Mouse (Mus musculus) cortical plate, adult 2 months (tissue): ENCODE measurements at regions not wholly inside any gene's neighbourhood (a gene's known extent, or its start where the extent isn't known, plus 50 kb on each side); places are given as distances from the start of the nearest gene placed in this dataset.

Experiments used
- H3K27ac ChIP-seq: fragments of 200-500 bp; 2 replicates; pipeline ENCODE4 v1.5.1; 2012; ENCODE audit warnings: low read length, control low read depth, inconsistent platforms; ENCODE audit not compliant: insufficient read depth
- H3K4me1 ChIP-seq: fragments of 200-500 bp; 2 replicates; pipeline ENCODE4 v1.6.1; 2011; ENCODE audit warnings: low read length; ENCODE audit not compliant: control insufficient read depth, insufficient read depth
- H3K4me3 ChIP-seq: fragments of 200-500 bp; 2 replicates; pipeline ENCODE4 v1.5.1; 2011; ENCODE audit warnings: mild to moderate bottlenecking, low read length, control low read depth; ENCODE audit not compliant: insufficient read depth
- CTCF ChIP-seq: fragments of 200-500 bp; IDR thresholded peaks from 2 replicates; pipeline ENCODE4 v1.5.1; 2011; ENCODE audit warnings: mild to moderate bottlenecking, control low read depth, low read length; ENCODE audit not compliant: insufficient read depth; ENCODE audit errors: extremely low read depth
- POLR2A ChIP-seq: fragments of 200-500 bp; IDR thresholded peaks from 2 replicates; pipeline ENCODE4 v1.6.1; 2011; ENCODE audit warnings: mild to moderate bottlenecking, low read length, control low read depth; ENCODE audit not compliant: insufficient read depth; ENCODE audit errors: extremely low read depth

DNA sequence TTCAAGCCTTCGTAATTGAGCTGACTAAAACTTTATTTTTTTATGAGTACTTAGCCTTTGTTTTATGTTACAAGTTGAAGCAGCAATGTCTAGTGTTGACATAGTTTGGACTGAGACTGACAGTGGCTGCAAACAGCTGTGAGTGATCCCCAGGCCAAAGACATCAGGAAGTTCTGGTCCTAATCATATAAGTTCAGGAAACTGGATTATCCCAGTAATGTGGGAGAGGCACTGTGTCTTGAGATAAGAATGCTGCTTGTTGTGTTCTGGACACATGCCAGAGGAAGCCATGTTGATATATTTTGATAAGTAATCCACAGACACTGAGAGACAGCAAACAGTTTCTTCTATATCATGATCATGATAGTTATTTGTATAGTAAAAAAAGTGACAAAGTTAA, 153.4 kb downstream of the Lrriq3 start:
- H3K27ac ChIP-seq, result no peak overlapping the region
- H3K4me3 ChIP-seq, result no peak overlapping the region
- H3K4me1 ChIP-seq, result no peaks in the 10 kb centered on the region
- TF ChIP-seq CTCF, result no peak
- no peak for TF ChIP-seq POLR2A

DNA sequence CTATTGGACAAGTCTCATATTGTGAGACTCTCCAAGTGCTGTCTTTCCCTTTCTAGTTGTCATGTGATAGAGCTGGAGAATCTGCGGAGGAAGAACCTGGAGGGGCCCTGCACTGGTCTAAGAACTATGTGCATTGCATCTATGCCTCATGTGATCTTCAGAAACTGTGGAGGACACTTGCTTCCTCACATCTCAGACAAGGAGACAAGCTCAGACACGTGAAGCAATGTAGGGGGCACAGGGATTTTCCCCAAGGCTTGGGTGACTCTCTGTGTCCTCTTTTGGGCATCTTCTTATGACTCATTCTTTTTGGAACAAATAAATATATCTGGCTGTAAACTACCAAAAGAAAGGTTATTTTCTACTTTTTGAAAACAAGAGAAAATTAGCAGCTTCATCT, 153.9 kb downstream of the Lrriq3 start:
- no peak overlapping the region for H3K27ac ChIP-seq
- no peak overlapping the region for H3K4me3 ChIP-seq
- no peaks in the 10 kb centered on the region for H3K4me1 ChIP-seq
- TF ChIP-seq POLR2A (no peak), CTCF (no peak)

DNA sequence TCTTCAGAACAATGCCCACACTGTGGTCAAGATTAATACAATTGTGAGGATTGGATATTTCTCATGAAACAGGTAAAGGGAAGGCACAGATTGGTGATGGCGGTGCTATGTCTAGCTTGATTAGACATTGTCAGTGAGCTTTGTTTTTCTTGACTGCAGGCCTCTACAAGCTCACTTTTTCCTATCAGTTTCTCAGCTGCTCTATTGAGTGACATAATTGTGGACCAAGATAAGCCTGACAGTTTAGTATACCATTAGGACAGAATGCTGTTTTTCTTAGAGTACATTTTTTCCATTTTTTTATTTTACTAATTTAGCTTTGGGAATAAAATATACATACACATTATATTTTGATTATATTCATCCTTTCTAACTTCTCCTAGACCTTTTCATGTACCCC, 154.7 kb downstream of the Lrriq3 start:
- Histone ChIP-seq H3K4me1 (no peaks in the 10 kb centered on the region), H3K27ac (no peak overlapping the region), H3K4me3 (no peak overlapping the region)
- TF ChIP-seq POLR2A (no peak), CTCF (no peak)

DNA sequence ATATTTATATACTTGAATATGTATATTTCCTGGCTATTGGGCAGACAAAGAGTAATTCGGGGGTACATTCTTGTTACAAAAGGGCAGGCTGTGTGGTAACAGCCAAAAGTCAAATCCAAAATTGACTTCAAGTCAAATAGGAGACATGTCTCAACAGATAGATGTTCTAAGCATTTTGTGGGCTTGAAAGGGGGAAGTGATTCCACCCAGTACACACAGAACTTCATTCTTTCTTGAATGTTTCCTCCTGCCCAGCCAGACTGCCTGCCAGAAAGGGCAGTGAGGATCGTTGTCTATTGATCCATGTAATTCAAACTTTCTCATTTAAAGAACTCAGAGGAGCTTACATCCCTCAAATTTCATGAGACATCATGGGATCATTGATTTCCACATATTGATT, 157.7 kb downstream of the Lrriq3 start:
- H3K4me1 ChIP-seq, result no peaks in the 10 kb centered on the region
- TF ChIP-seq CTCF (no peak), POLR2A (no peak)
- no peak overlapping the region for H3K4me3 ChIP-seq

DNA sequence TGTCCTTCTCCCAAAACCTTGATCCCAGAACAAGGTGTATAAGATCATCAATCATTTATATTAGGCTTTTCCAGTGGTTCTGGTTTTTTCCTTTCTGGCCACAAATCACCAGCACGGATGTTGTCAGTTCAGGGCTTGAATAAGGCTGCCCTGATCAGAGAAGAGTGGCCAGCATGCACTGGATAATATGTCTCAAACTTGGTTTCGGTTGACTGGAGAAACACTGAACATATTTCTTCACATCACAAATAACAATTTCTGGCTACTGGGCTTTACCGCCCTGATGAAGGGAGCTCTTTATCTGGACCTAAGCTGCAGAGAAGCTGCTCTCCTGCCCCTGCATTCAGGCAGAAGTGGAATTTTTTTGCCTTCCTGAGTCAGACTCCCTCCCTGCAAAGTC, 205.0 kb downstream of the Lrriq3 start:
- Histone ChIP-seq H3K4me3 (no peak overlapping the region), H3K27ac (no peak overlapping the region), H3K4me1 (no peaks in the 10 kb centered on the region)
- TF ChIP-seq POLR2A, result no peak
- TF ChIP-seq CTCF, result no peak

More for the DNA sequence above, 157.7 kb downstream of the Lrriq3 start:
- H3K27ac ChIP-seq, result no peak overlapping the region

DNA sequence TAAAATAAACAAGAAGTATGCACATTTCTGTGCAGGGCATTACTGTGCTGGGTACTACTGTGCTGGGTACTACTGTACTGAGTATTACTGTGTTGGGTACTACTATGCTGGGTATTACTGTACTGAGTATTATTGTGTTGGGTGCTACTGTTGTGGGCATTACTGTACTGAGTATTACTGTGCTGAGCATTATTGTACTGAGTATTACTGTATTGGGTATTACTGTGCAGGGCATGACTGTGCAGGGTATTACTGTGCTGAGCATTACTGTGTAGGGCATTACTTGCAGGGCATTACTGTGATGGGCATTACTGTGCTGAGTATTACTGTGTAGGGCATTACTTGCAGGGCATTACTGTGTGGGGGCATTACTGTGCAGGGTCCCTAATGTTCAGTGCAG, 205.5 kb downstream of the Lrriq3 start:
- Histone ChIP-seq H3K4me1 (no peaks in the 10 kb centered on the region), H3K27ac (no peak overlapping the region), H3K4me3 (no peak overlapping the region)
- no peak for TF ChIP-seq CTCF

DNA sequence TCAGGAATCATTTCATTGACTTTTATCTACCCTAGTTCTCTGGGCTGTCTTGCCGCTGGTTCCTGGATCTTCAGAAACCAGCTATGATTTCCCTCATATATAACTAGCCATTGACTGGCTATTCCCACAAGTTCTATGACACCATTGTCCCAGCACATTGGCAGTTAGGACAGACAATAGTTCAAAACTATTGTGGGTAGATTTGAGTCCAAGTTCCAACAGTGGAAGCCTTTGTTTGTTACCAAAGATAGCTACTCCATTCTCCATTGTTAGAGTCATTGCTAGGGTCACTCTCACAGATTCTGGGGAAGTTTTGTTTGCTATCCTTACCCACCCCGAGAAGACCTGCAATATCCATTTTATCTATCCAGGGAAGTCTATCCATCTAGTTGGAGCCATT, 229.1 kb downstream of the Lrriq3 start:
- Histone ChIP-seq H3K4me3 (no peak overlapping the region), H3K4me1 (no peaks in the 10 kb centered on the region), H3K27ac (no peak overlapping the region)
- no peak for TF ChIP-seq POLR2A
- no peak for TF ChIP-seq CTCF

DNA sequence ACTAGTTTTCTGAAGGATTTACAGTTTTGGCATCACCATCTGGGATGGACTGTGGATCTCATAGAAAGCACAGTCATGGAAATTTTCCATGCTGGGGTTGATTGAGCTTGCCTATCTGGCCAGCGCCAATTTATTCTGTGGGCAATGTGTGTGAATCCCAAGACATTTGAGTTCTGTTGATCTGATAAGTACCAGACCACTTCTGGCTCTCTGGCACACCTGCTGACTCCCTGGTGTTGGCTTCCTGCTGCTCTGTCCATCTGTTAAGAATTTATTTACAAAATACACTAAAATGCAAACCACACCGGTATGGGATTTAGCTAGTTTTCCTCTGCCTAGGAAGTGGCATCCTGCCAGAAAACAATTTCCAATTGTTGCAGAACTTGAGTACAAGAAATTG, 236.5 kb downstream of the Lrriq3 start:
- Histone ChIP-seq H3K4me3 (no peak overlapping the region), H3K4me1 (no peaks in the 10 kb centered on the region), H3K27ac (no peak overlapping the region)
- TF ChIP-seq CTCF (no peak), POLR2A (no peak)

DNA sequence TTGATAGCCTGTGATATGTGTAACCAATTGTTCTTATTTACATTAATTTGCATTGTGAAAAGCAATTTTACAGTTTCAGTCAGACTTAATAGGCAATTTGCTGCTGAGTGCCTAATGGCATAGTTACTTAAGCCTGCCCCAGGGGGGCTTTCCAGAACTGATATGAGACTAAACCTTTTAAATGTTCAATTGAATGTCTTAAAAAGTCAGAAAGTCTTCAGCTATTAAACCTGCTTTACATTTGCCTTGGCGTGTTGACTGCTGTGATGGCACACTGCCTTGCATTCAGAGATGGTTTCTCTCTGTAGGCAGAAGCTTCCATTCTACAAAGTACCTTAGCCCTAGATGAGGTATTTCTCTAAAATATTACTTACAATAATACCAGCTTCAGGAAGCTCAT, 256.0 kb downstream of the Lrriq3 start:
- Histone ChIP-seq H3K4me3 (no peak overlapping the region), H3K27ac (no peak overlapping the region), H3K4me1 (no peaks in the 10 kb centered on the region)
- no peak for TF ChIP-seq POLR2A
- no peak for TF ChIP-seq CTCF

DNA sequence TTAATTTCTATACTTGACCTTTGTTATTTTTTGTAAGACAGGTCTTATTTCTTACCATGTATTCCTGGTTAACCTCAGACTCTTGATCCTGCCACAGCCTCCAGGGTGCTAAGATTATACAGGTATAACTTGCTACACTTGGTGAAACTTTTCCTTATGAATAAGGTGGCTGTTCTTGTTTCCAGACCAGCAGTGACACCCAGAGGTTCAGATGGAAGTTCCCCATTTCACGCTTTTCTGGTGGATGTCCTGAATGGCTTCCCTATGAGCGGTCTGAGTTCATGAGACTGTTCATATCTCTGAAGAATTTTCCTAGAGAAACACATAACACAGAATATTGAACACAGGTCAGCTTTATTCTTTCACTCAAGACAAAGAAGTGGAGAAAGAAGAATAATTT, 258.4 kb downstream of the Lrriq3 start:
- Histone ChIP-seq H3K4me1 (no peaks in the 10 kb centered on the region), H3K4me3 (no peak overlapping the region), H3K27ac (no peak overlapping the region)
- peak; percentile 10; the same call in 1 of the 2 replicates for TF ChIP-seq CTCF
- TF ChIP-seq POLR2A, result no peak

DNA sequence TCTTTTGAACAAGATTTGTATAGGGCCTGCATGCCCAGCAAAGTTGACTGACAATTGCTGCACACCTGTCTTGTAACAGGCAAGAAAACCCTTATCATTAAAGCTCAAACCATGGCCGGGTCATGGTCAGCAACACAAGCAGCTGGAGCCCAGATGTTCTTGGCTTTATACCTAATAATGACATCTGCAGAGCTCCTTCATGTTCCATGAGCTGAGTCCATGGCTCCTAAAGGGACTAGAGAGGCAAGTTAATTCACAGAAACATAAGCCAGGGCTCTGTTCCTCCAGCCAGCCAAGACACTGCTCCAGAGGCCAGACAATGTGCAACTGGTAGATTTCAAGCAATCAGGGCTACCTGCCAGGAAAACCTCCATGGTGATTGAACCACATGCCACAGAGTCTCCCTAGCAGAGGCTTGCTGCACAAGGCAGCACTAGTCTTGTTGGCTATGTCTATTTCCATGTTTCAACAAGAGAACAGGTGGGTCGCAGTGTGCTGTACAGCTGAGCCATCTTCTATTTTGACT, 259.1 kb downstream of the Lrriq3 start:
- Histone ChIP-seq H3K4me1 (no peaks in the 10 kb centered on the region), H3K27ac (no peak overlapping the region)
- TF ChIP-seq CTCF (no peak), POLR2A (no peak)

More for the DNA sequence above, 259.1 kb downstream of the Lrriq3 start:
- no peak overlapping the region for H3K4me3 ChIP-seq
